Mouse (Mus musculus) bone marrow, adult 2 months (tissue): ENCODE measurements around the gene Apobec2.

ENCODE experiments used
- CTCF ChIP-seq: fragments of 200-500 bp; IDR thresholded peaks from 2 replicates; pipeline ENCODE4 v1.5.1; 2011; ENCODE audit warnings: low read length, control low read depth; ENCODE audit not compliant: control insufficient read depth, insufficient read depth
- POLR2A ChIP-seq: fragments of 200-500 bp; IDR thresholded peaks from 2 replicates; pipeline ENCODE4 v1.6.1; 2011; ENCODE audit warnings: low read depth, mild to moderate bottlenecking, control low read depth, low read length, borderline replicate concordance; ENCODE audit not compliant: control insufficient read depth

- TF ChIP-seq CTCF (no peak), POLR2A (no peak)
These were observed 10.2 kb upstream of the Apobec2 start for GRCm38 (mm10) chr17:48442745-48443457.
